Mouse (Mus musculus) neural tube, embryonic 15.5 days (tissue): ENCODE data around the gene Col2a1. TPM values are rescaled to one million over a fixed set of nuclear protein-coding genes. Genes with fewer than 3 reads are reported as not detected.
A peak's percentile ranks its signal among the peaks of the same experiment; 100 is the strongest.

ENCODE experiments used
- ATAC-seq: fragments of 200-750 bp; cut with Nextera tagmentation; 2 replicates; pipeline ENCODE4 v1.8.0; 2017; ENCODE audit warnings: mild to moderate bottlenecking, moderate TSS enrichment, moderate library complexity; ENCODE audit not compliant: low FRiP score
- H3K27ac ChIP-seq: fragments of 300-500 bp; sonication (generic); replicated peaks from 2 replicates; pipeline ENCODE4 v1.5.1; 2015; ENCODE audit warnings: mild to moderate bottlenecking, inconsistent platforms
- H3K27me3 ChIP-seq: fragments of 300-500 bp; sonication (generic); replicated peaks from 2 replicates; pipeline ENCODE4 v1.6.1; 2015; ENCODE audit warnings: inconsistent platforms
- H3K36me3 ChIP-seq: fragments of 300-500 bp; sonication (generic); 2 replicates; pipeline ENCODE4 v1.6.1; 2015; ENCODE audit warnings: inconsistent platforms
- H3K4me1 ChIP-seq: fragments of 300-500 bp; sonication (generic); 2 replicates; pipeline ENCODE4 v1.6.1; 2015; ENCODE audit warnings: inconsistent platforms
- H3K4me2 ChIP-seq: fragments of 300-500 bp; sonication (generic); 2 replicates; pipeline ENCODE4 v1.6.1; 2015; ENCODE audit warnings: inconsistent platforms, mild to moderate bottlenecking, moderate library complexity
- H3K4me3 ChIP-seq: fragments of 300-500 bp; sonication (generic); replicated peaks from 2 replicates; pipeline ENCODE4 v1.5.1; 2015; ENCODE audit warnings: mild to moderate bottlenecking, inconsistent platforms
- H3K9ac ChIP-seq: fragments of 300-500 bp; sonication (generic); replicated peaks from 2 replicates; pipeline ENCODE4 v1.6.1; 2015; ENCODE audit warnings: mild to moderate bottlenecking, inconsistent platforms
- H3K9me3 ChIP-seq: fragments of 300-500 bp; sonication (generic); replicated peaks from 2 replicates; pipeline ENCODE4 v1.6.1; 2016; ENCODE audit warnings: inconsistent platforms
- WGBS: fragments of 180-500 bp; shearing (Covaris S2); methylation state at CpG from one replicate; pipeline ENCODE4 v1.1.7; 2015; ENCODE audit warnings: mixed read lengths; 5-methylcytosine and 5-hydroxymethylcytosine counted together
- polyA plus RNA-seq: library from polyadenylated mRNA; unstranded; fragments of >200 nt; fragmentation: Nextera tagmentation; extraction: Ambion mirVana; gene quantifications from 2 replicates; pipeline ENCODE4 v1.2.1, GENCODE M21; 2015

Gene Col2a1
- 33.8 and 62.9 TPM in 2 replicates for polyA plus RNA-seq

- no peak within 1 kb of the TSS; the same call in 1 of the 2 replicates for H3K27ac ChIP-seq
- peak within 1 kb of the TSS; percentile 47 for H3K9ac ChIP-seq
- no peaks in the 10 kb centered on the region for H3K9me3 ChIP-seq
- peaks cover 62% of the 10 kb centered on the region for H3K4me1 ChIP-seq
- peak within 1 kb of the TSS; percentile 92 for H3K4me2 ChIP-seq
- peak; percentile 29; the same call in 1 of the 2 replicates for ATAC-seq
- H3K36me3 ChIP-seq: no peaks in the 10 kb centered on the region
- WGBS: under 1% methylated on average over 59 of the region's 59 CpGs
- peaks cover 61% of the 10 kb centered on the region for H3K27me3 ChIP-seq
- peak within 1 kb of the TSS; percentile 46 for H3K4me3 ChIP-seq
These were observed at the start of gene Col2a1 for GRCm38 (mm10) chr15:98003822-98004739. Col2a1 (minus strand) TSS chr15:98004695.

GRCm38 (mm10) chr15:98051685-98052084, 47.2 kb upstream of the Col2a1 start:
- no peak overlapping the region for H3K27ac ChIP-seq
- no peaks in the 10 kb centered on the region for H3K27me3 ChIP-seq
- H3K4me2 ChIP-seq: no peak overlapping the region
- no peak overlapping the region for H3K4me3 ChIP-seq
- peaks cover 58% of the 10 kb centered on the region for H3K36me3 ChIP-seq
- no peaks in the 10 kb centered on the region for H3K9me3 ChIP-seq
- no peak overlapping the region for H3K9ac ChIP-seq
- no peak for ATAC-seq
- whole genome bisulfite sequencing: 93% methylated on average over 5 of the region's 5 CpGs
- H3K4me1 ChIP-seq: no peaks in the 10 kb centered on the region

GRCm38 (mm10) chr15:98048918-98049700, 44.6 kb upstream of the Col2a1 start:
- no peak overlapping the region for H3K4me2 ChIP-seq
- ATAC-seq: no peak
- H3K9me3 ChIP-seq: no peaks in the 10 kb centered on the region
- H3K27ac ChIP-seq: no peak overlapping the region
- H3K27me3 ChIP-seq: no peaks in the 10 kb centered on the region
- no peaks in the 10 kb centered on the region for H3K4me1 ChIP-seq
- H3K9ac ChIP-seq: no peak overlapping the region
- H3K36me3 ChIP-seq: peaks cover 67% of the 10 kb centered on the region
- H3K4me3 ChIP-seq: no peak overlapping the region
- 93% methylated on average over 13 of the region's 13 CpGs for WGBS

DNA sequence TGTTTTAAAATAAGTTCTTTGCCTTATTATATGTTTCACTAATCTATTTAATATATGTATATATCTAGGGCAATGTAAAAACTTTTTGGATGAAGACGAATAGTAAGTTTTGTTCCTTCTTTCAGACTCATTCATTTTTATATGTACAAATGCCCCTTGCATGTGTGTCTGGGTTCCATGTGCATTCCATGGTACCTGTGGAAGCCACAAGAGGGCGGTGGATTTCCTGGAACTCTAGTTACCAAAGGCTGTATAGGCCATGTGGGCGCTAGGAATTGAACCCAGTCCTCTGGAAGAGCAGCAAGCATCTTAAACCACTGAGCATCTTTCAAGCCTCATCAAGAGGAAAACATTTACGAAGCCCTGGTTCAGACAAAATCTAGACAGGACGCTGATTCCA, 39.9 kb upstream of the Col2a1 start:
- Histone ChIP-seq H3K9ac (no peak overlapping the region), H3K9me3 (no peaks in the 10 kb centered on the region), H3K4me3 (no peak overlapping the region), H3K27ac (no peak overlapping the region), H3K36me3 (peaks cover 77% of the 10 kb centered on the region), H3K27me3 (no peaks in the 10 kb centered on the region), H3K4me2 (no peak overlapping the region), H3K4me1 (no peaks in the 10 kb centered on the region)
- 96% methylated on average over 5 of the region's 5 CpGs for WGBS
- ATAC-seq: no peak

DNA sequence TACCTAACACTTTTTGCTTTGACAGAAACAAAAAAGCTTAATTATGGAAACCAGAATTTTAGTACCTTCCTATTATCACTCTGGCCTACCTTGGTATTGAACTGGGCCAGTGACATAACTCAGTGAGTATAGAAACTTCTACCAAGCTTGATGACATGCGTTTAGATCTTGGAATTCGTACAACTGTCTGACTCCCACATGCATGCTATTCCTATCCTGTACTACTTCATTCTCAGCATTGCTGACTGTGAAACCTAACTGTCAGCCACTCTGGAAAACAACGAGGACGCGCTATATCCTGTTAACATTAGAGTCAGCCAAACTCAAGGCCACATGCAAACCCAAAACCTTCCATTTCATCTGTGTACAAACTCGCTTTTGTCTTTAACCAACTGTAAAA, 39.5 kb upstream of the Col2a1 start:
- Histone ChIP-seq H3K4me2 (no peak overlapping the region), H3K36me3 (peaks cover 78% of the 10 kb centered on the region), H3K9me3 (no peaks in the 10 kb centered on the region), H3K4me1 (no peaks in the 10 kb centered on the region), H3K4me3 (no peak overlapping the region), H3K27me3 (no peaks in the 10 kb centered on the region), H3K27ac (no peak overlapping the region), H3K9ac (no peak overlapping the region)
- 95% methylated on average over 6 of the region's 6 CpGs for WGBS
- no peak for ATAC-seq

- Histone ChIP-seq H3K36me3 (peaks cover 74% of the 10 kb centered on the region), H3K9ac (no peak overlapping the region), H3K4me2 (no peak overlapping the region), H3K27me3 (no peaks in the 10 kb centered on the region), H3K4me1 (no peaks in the 10 kb centered on the region), H3K27ac (no peak overlapping the region), H3K4me3 (no peak overlapping the region), H3K9me3 (no peaks in the 10 kb centered on the region)
- ATAC-seq: no peak
- WGBS: 92% methylated on average over 12 of the region's 12 CpGs
These were observed 38.0 kb upstream of the Col2a1 start for GRCm38 (mm10) chr15:98042508-98042907.

GRCm38 (mm10) chr15:98039682-98040081, 35.2 kb upstream of the Col2a1 start:
- H3K27ac ChIP-seq: no peak overlapping the region
- H3K4me1 ChIP-seq: peaks cover 5% of the 10 kb centered on the region; the same call in 1 of the 2 replicates
- H3K9ac ChIP-seq: no peak overlapping the region
- ATAC-seq: no peak
- H3K27me3 ChIP-seq: no peaks in the 10 kb centered on the region
- WGBS: 92% methylated on average over 10 of the region's 10 CpGs
- H3K9me3 ChIP-seq: no peaks in the 10 kb centered on the region
- no peak overlapping the region for H3K4me3 ChIP-seq
- H3K4me2 ChIP-seq: no peak overlapping the region
- peaks cover 64% of the 10 kb centered on the region for H3K36me3 ChIP-seq

GRCm38 (mm10) chr15:98036578-98036977, 32.1 kb upstream of the Col2a1 start:
- Histone ChIP-seq H3K27me3 (no peaks in the 10 kb centered on the region), H3K4me2 (no peak overlapping the region), H3K36me3 (peaks cover 38% of the 10 kb centered on the region), H3K4me3 (no peak overlapping the region), H3K9me3 (no peaks in the 10 kb centered on the region), H3K4me1 (peaks cover 5% of the 10 kb centered on the region; the same call in 1 of the 2 replicates), H3K9ac (no peak overlapping the region), H3K27ac (no peak overlapping the region)
- 98% methylated on average over 5 of the region's 5 CpGs for WGBS
- ATAC-seq: no peak

GRCm38 (mm10) chr15:98035076-98035755, 30.7 kb upstream of the Col2a1 start:
- H3K36me3 ChIP-seq: peaks cover 24% of the 10 kb centered on the region
- no peak overlapping the region for H3K27ac ChIP-seq
- no peaks in the 10 kb centered on the region for H3K27me3 ChIP-seq
- no peak overlapping the region for H3K4me2 ChIP-seq
- WGBS: 3% methylated on average over 3 of the region's 3 CpGs
- peaks cover 5% of the 10 kb centered on the region; the same call in 1 of the 2 replicates for H3K4me1 ChIP-seq
- H3K4me3 ChIP-seq: no peak overlapping the region
- ATAC-seq: no peak
- H3K9ac ChIP-seq: no peak overlapping the region
- no peaks in the 10 kb centered on the region for H3K9me3 ChIP-seq

- Histone ChIP-seq H3K36me3 (peaks cover 15% of the 10 kb centered on the region), H3K9me3 (no peaks in the 10 kb centered on the region), H3K9ac (no peak overlapping the region), H3K27ac (no peak overlapping the region), H3K4me3 (no peak overlapping the region), H3K4me1 (peaks cover 7% of the 10 kb centered on the region), H3K4me2 (no peak overlapping the region), H3K27me3 (no peaks in the 10 kb centered on the region)
- no peak for ATAC-seq
- WGBS: 84% methylated on average over 9 of the region's 9 CpGs
These were observed 28.8 kb upstream of the Col2a1 start for GRCm38 (mm10) chr15:98033233-98033748.

DNA sequence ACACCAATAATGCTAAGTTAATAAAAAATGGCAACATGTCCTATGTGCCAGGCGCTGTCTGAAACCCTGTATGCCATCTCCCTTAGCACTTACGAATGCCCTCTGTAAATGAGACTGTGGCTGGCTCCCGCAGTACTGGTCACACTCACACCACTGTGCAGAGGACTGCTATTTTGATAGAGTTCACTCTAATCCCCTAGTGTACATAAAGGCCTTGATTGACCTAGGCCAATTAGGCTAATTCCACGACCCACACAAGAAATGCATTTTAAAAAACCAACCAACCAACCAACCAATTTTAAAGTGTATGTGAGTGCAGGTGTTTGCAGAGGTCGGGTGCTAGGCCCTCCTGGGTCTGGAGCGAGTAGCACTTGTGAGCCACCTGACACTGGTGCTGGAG, 25.3 kb upstream of the Col2a1 start:
- Histone ChIP-seq H3K4me3 (no peak overlapping the region), H3K4me2 (no peak overlapping the region), H3K36me3 (no peaks in the 10 kb centered on the region), H3K27me3 (no peaks in the 10 kb centered on the region), H3K9ac (no peak overlapping the region), H3K4me1 (peaks cover 32% of the 10 kb centered on the region), H3K9me3 (no peaks in the 10 kb centered on the region), H3K27ac (no peak overlapping the region)
- ATAC-seq: no peak
- WGBS: 81% methylated on average over 6 of the region's 6 CpGs
